Mouse (Mus musculus) midbrain, embryonic 16.5 days (tissue): ENCODE data around the gene Gfer. TPM values are rescaled to one million over a fixed set of nuclear protein-coding genes. Genes with fewer than 3 reads are reported as not detected.

Source experiments
- ATAC-seq: fragments of 200-750 bp; cut with Nextera tagmentation; 2 replicates; pipeline ENCODE4 v1.8.0; 2017; ENCODE audit warnings: moderate TSS enrichment
- H3K27ac ChIP-seq: fragments of 300-500 bp; sonication (generic); 2 replicates; pipeline ENCODE4 v1.5.1; 2014; ENCODE audit warnings: mild to moderate bottlenecking, low read length, mixed read lengths
- H3K27me3 ChIP-seq: fragments of 300-500 bp; sonication (generic); 2 replicates; pipeline ENCODE4 v1.6.1; 2014; ENCODE audit warnings: low read depth, low read length, mixed read lengths; ENCODE audit not compliant: control insufficient read depth, insufficient read depth
- H3K36me3 ChIP-seq: fragments of 300-500 bp; sonication (generic); 2 replicates; pipeline ENCODE4 v1.6.1; 2014; ENCODE audit warnings: mild to moderate bottlenecking, low read length, moderate library complexity, mixed read lengths; ENCODE audit not compliant: control insufficient read depth, insufficient read depth
- H3K4me1 ChIP-seq: fragments of 300-500 bp; sonication (generic); 2 replicates; pipeline ENCODE4 v1.6.1; 2014; ENCODE audit warnings: mild to moderate bottlenecking, low read length, mixed read lengths; ENCODE audit not compliant: control insufficient read depth, insufficient read depth
- H3K4me2 ChIP-seq: fragments of 300-500 bp; sonication (generic); 2 replicates; pipeline ENCODE4 v1.6.1; 2014; ENCODE audit warnings: mild to moderate bottlenecking, low read length, mixed read lengths
- H3K4me3 ChIP-seq: fragments of 300-500 bp; sonication (generic); 2 replicates; pipeline ENCODE4 v1.5.1; 2014; ENCODE audit warnings: low read depth, mild to moderate bottlenecking, low read length, moderate library complexity, mixed read lengths
- H3K9ac ChIP-seq: fragments of 300-500 bp; sonication (generic); 2 replicates; pipeline ENCODE4 v1.6.1; 2014; ENCODE audit warnings: low read depth, low read length, mixed read lengths
- H3K9me3 ChIP-seq: fragments of 300-500 bp; sonication (generic); replicated peaks from 2 replicates; pipeline ENCODE4 v1.6.1; 2014; ENCODE audit warnings: mild to moderate bottlenecking, low read length, mixed read lengths; ENCODE audit not compliant: control insufficient read depth, poor library complexity, severe bottlenecking
- WGBS: fragments of 180-500 bp; shearing (Covaris S2); extraction: QIAGEN DNeasy Blood & Tissue Kit; methylation state at CpG from one replicate; pipeline ENCODE4 v1.1.7; 2014; 5-methylcytosine and 5-hydroxymethylcytosine counted together
- polyA plus RNA-seq: library from polyadenylated mRNA; unstranded; fragments of >200 nt; fragmentation: Nextera tagmentation; extraction: Ambion mirVana; gene quantifications from 2 replicates; pipeline ENCODE4 v1.2.1, GENCODE M21; 2015

The Gfer gene
- polyA plus RNA-seq, 1 experiment from 2014 or later = 33.7 TPM

- Histone ChIP-seq H3K9ac (peak overlapping the region; percentile 50), H3K4me2 (peak overlapping the region; percentile 64), H3K9me3 (no peaks in the 10 kb centered on the region), H3K36me3 (no peaks in the 10 kb centered on the region), H3K4me1 (peaks cover 32% of the 10 kb centered on the region), H3K27me3 (no peaks in the 10 kb centered on the region), H3K27ac (no peak overlapping the region), H3K4me3 (peak overlapping the region; percentile 38)
- ATAC-seq = no peak
- 1% methylated on average over 24 of the region's 25 CpGs for WGBS
Observed at GRCm38 (mm10) chr17:24687146-24687595, 8.8 kb downstream of the Gfer start.

DNA sequence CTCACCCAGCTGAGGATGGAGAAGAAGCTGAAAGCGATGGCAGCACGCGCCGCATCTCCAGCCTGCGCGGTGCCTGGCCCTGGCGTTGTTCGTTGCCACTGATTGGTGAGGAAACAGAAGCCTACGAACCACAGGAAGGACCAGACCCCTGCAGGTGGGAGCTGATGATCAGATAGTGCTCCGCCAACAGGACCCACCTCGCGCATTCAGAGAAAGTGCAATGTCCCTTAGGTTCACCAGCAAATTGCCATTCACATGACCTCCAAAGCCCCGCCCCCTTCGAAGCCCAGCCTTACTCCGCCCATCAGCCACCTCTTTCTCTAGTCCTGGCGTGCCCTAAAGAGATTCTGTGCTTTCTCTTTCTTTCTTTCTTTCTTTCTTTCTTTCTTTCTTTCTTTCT is 9.4 kb downstream of the Gfer start:
- H3K4me3 ChIP-seq = no peak overlapping the region
- H3K9me3 ChIP-seq = no peaks in the 10 kb centered on the region
- no peak for ATAC-seq
- peaks cover 32% of the 10 kb centered on the region for H3K4me1 ChIP-seq
- WGBS = 34% methylated on average over 16 of the region's 16 CpGs
- H3K4me2 ChIP-seq = no peak overlapping the region
- H3K36me3 ChIP-seq = no peaks in the 10 kb centered on the region
- H3K27ac ChIP-seq = no peak overlapping the region
- H3K27me3 ChIP-seq = no peaks in the 10 kb centered on the region
- H3K9ac ChIP-seq = no peak overlapping the region

GRCm38 (mm10) chr17:24677500-24678080 is 18.4 kb downstream of the Gfer start:
- no peak for ATAC-seq
- 94% methylated on average over 24 of the region's 24 CpGs for WGBS
- no peaks in the 10 kb centered on the region for H3K27me3 ChIP-seq
- H3K9ac ChIP-seq = no peak overlapping the region
- no peak overlapping the region for H3K4me3 ChIP-seq
- no peaks in the 10 kb centered on the region for H3K9me3 ChIP-seq
- H3K4me1 ChIP-seq = peaks cover 3% of the 10 kb centered on the region; the same call in 1 of the 2 replicates
- no peak overlapping the region for H3K4me2 ChIP-seq
- no peak overlapping the region for H3K27ac ChIP-seq
- peaks cover 40% of the 10 kb centered on the region for H3K36me3 ChIP-seq

GRCm38 (mm10) chr17:24676877-24677276 is 19.1 kb downstream of the Gfer start:
- peaks cover 9% of the 10 kb centered on the region for H3K4me1 ChIP-seq
- no peaks in the 10 kb centered on the region for H3K9me3 ChIP-seq
- H3K27me3 ChIP-seq = no peaks in the 10 kb centered on the region
- H3K27ac ChIP-seq = no peak overlapping the region
- H3K9ac ChIP-seq = no peak overlapping the region
- ATAC-seq = no peak
- H3K4me2 ChIP-seq = no peak overlapping the region
- H3K36me3 ChIP-seq = peaks cover 40% of the 10 kb centered on the region
- 97% methylated on average over 5 of the region's 5 CpGs for WGBS
- H3K4me3 ChIP-seq = no peak overlapping the region

DNA sequence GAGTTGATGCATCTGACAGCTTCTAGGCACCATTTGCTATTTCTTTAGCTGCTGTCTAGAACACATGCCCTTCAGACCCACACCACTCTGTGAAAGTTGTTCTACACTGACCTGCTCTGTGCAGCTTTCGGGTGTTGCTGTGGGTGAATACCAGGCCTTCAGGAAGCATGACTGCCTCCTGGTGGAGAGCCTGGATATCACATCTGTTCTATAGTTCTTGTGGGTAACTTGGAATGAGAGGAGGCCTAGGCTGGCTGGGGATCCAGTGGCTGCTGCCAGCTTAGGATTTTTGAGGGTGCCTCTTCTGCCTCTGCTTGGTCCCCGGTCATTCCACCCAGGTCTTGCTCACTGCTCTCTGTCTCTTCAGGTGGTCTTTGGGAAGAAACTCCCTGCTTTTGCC is 19.8 kb downstream of the Gfer start:
- no peak overlapping the region for H3K4me2 ChIP-seq
- H3K27me3 ChIP-seq = no peaks in the 10 kb centered on the region
- peaks cover 40% of the 10 kb centered on the region for H3K36me3 ChIP-seq
- H3K9ac ChIP-seq = no peak overlapping the region
- H3K27ac ChIP-seq = no peak overlapping the region
- no peak for ATAC-seq
- no peak overlapping the region for H3K4me3 ChIP-seq
- no peaks in the 10 kb centered on the region for H3K9me3 ChIP-seq
- peaks cover 16% of the 10 kb centered on the region for H3K4me1 ChIP-seq
- 49% methylated on average over 2 of the region's 2 CpGs for WGBS

DNA sequence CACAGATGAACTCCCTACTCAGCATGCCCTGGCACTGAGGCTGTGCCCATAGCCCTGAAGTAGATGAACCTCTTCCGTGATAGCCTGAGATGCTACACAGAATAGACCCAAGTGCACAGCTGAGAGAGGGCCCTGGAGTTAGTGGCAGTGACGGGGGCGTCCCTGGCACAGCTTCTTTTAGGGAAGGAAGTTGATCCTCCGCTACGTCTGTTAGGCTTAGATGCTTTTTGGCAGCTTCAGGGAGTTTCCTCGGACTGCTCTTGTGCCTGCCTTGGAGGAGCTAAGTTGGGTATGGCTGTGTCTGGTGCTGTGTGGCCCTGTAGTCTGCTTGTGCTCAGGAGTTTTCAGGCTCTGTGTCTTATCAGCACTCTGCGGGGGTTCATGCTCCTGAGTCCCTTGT is 21.7 kb downstream of the Gfer start:
- Histone ChIP-seq H3K27ac (no peak overlapping the region), H3K27me3 (no peaks in the 10 kb centered on the region), H3K4me2 (no peak overlapping the region), H3K9ac (no peak overlapping the region), H3K4me1 (peaks cover 26% of the 10 kb centered on the region), H3K4me3 (no peak overlapping the region), H3K9me3 (no peaks in the 10 kb centered on the region), H3K36me3 (peaks cover 25% of the 10 kb centered on the region)
- ATAC-seq = no peak
- WGBS = 79% methylated on average over 7 of the region's 7 CpGs

GRCm38 (mm10) chr17:24672141-24672540 is 23.8 kb downstream of the Gfer start:
- Histone ChIP-seq H3K27me3 (no peaks in the 10 kb centered on the region), H3K4me2 (peak overlapping the region; percentile 5; the same call in 1 of the 2 replicates)
- no peak for ATAC-seq

GRCm38 (mm10) chr17:24671346-24671745 is 24.6 kb downstream of the Gfer start:
- ATAC-seq = no peak
- H3K27me3 ChIP-seq = no peaks in the 10 kb centered on the region
- H3K9ac ChIP-seq = peak overlapping the region; percentile 45; the same call in 1 of the 2 replicates
- no peaks in the 10 kb centered on the region for H3K9me3 ChIP-seq
- H3K27ac ChIP-seq = no peak overlapping the region
- 0 out of 2 replicates have a peak, but pooled peaks cover under 1% of the 10 kb centered on the region for H3K36me3 ChIP-seq
- no peak overlapping the region for H3K4me3 ChIP-seq
- H3K4me2 ChIP-seq = peak overlapping the region; percentile 85
- WGBS = 79% methylated on average over 5 of the region's 5 CpGs
- peaks cover 30% of the 10 kb centered on the region for H3K4me1 ChIP-seq

More at GRCm38 (mm10) chr17:24672141-24672540, 23.8 kb downstream of the Gfer start:
- peaks cover 8% of the 10 kb centered on the region for H3K36me3 ChIP-seq
- H3K27ac ChIP-seq = no peak overlapping the region
- WGBS = 42% methylated on average over 5 of the region's 5 CpGs
- no peaks in the 10 kb centered on the region for H3K9me3 ChIP-seq
- peaks cover 30% of the 10 kb centered on the region for H3K4me1 ChIP-seq
- no peak overlapping the region for H3K9ac ChIP-seq
- no peak overlapping the region for H3K4me3 ChIP-seq

DNA sequence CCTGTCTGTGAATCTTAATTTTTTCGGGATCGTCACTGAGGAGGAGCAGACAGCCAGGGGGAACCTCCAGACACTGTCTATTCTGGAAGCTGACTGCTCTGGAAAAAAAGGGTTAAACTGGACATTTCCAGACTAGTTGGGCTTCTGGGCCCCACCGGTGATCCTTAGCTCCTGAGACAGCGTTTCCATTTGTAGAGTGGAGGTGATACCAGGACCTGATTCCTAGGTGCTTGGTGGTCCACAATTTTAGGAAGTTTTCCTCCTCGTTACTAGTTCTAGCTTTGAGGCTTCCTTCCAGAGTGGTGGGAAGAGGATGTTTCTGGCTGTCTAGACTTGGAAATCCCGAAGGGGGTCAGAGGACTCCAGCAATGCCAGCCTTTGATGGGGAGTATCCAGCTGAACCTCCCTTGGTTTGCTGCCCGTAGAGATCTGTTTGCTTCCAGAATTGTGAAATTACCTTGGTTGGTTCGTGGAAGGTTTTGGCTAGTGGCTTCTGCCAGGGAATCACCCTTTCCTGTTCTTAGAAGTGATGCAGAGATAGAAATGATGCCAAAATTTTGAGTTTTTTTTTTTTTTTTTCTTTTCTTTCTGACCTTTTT is 25.6 kb downstream of the Gfer start:
- WGBS = 13% methylated on average over 8 of the region's 8 CpGs
- Histone ChIP-seq H3K9me3 (no peaks in the 10 kb centered on the region), H3K9ac (peak overlapping the region; percentile 98), H3K27me3 (no peaks in the 10 kb centered on the region), H3K27ac (peak overlapping the region; percentile 89), H3K4me3 (peak overlapping the region; percentile 98), H3K4me1 (peaks cover 30% of the 10 kb centered on the region), H3K4me2 (peak overlapping the region; percentile 85), H3K36me3 (no peaks in the 10 kb centered on the region)
- ATAC-seq = no peak
